Mouse (Mus musculus): ENCODE data around the gene Syt14. TPM values are rescaled to one million over a fixed set of nuclear protein-coding genes. Genes with fewer than 3 reads are reported as not detected.

The Syt14 gene
- polyA plus RNA-seq, 1 experiment from 2014 or later, result 5.8 TPM

- Histone ChIP-seq H3K4me3 (replicated peaks) (no peak overlapping the region), H3K36me3 (replicated peaks) (no peaks in the 10 kb centered on the region; the same call in 1 of the 2 replicates), H3K4me1 (replicated peaks) (no peaks in the 10 kb centered on the region), H3K4me2 (no peak overlapping the region), H3K9me3 (replicated peaks) (no peaks in the 10 kb centered on the region), H3K9ac (no peak overlapping the region), H3K27me3 (no peaks in the 10 kb centered on the region), H3K27ac (replicated peaks) (no peak overlapping the region)
- no peak for ATAC-seq (ENCODE audit: insufficient read depth)
- WGBS (ENCODE audit: insufficient replicate concordance), result 65% methylated on average over 3 of the region's 3 CpGs
Observed at GRCm38 (mm10) chr1:192912101-192912728, 123.4 kb downstream of the Syt14 start.

GRCm38 (mm10) chr1:192901516-192901915, 134.1 kb downstream of the Syt14 start:
- H3K4me2 ChIP-seq, result no peak overlapping the region
- peaks cover 21% of the 10 kb centered on the region; the same call in 1 of the 2 replicates for H3K36me3 ChIP-seq (replicated peaks)
- no peak for ATAC-seq (ENCODE audit: insufficient read depth)
- H3K27me3 ChIP-seq, result no peaks in the 10 kb centered on the region
- H3K27ac ChIP-seq (replicated peaks), result no peak overlapping the region
- H3K9ac ChIP-seq, result no peak overlapping the region
- 61% methylated on average over 2 of the region's 2 CpGs for WGBS (ENCODE audit: insufficient replicate concordance)
- H3K4me3 ChIP-seq (replicated peaks), result no peak overlapping the region
- H3K9me3 ChIP-seq (replicated peaks), result no peaks in the 10 kb centered on the region
- no peaks in the 10 kb centered on the region for H3K4me1 ChIP-seq (replicated peaks)

GRCm38 (mm10) chr1:192900913-192901312, 134.7 kb downstream of the Syt14 start:
- Histone ChIP-seq H3K4me3 (replicated peaks) (no peak overlapping the region), H3K9ac (no peak overlapping the region), H3K4me2 (no peak overlapping the region), H3K9me3 (replicated peaks) (no peaks in the 10 kb centered on the region), H3K27ac (replicated peaks) (no peak overlapping the region), H3K4me1 (replicated peaks) (no peaks in the 10 kb centered on the region), H3K36me3 (replicated peaks) (peaks cover 22% of the 10 kb centered on the region; the same call in 1 of the 2 replicates), H3K27me3 (no peaks in the 10 kb centered on the region)
- WGBS (ENCODE audit: insufficient replicate concordance), result 69% methylated on average over 3 of the region's 3 CpGs
- ATAC-seq (ENCODE audit: insufficient read depth), result no peak

- 55% methylated on average over 2 of the region's 2 CpGs for WGBS (ENCODE audit: insufficient replicate concordance)
- ATAC-seq (ENCODE audit: insufficient read depth), result no peak
- H3K27me3 ChIP-seq, result no peaks in the 10 kb centered on the region
- H3K4me1 ChIP-seq (replicated peaks), result no peaks in the 10 kb centered on the region
- no peak overlapping the region for H3K4me3 ChIP-seq (replicated peaks)
- peaks cover 27% of the 10 kb centered on the region; the same call in 1 of the 2 replicates for H3K36me3 ChIP-seq (replicated peaks)
- H3K27ac ChIP-seq (replicated peaks), result no peak overlapping the region
- H3K4me2 ChIP-seq, result no peak overlapping the region
- no peak overlapping the region for H3K9ac ChIP-seq
- no peaks in the 10 kb centered on the region for H3K9me3 ChIP-seq (replicated peaks)
Observed at GRCm38 (mm10) chr1:192898742-192899141, 136.8 kb downstream of the Syt14 start.

GRCm38 (mm10) chr1:192897218-192897617, 138.4 kb downstream of the Syt14 start:
- Histone ChIP-seq H3K9me3 (replicated peaks) (no peaks in the 10 kb centered on the region), H3K9ac (no peak overlapping the region), H3K4me3 (replicated peaks) (no peak overlapping the region), H3K27ac (replicated peaks) (no peak overlapping the region), H3K27me3 (no peaks in the 10 kb centered on the region), H3K36me3 (replicated peaks) (peaks cover 27% of the 10 kb centered on the region; the same call in 1 of the 2 replicates), H3K4me1 (replicated peaks) (no peaks in the 10 kb centered on the region), H3K4me2 (no peak overlapping the region)
- 79% methylated on average over 10 of the region's 10 CpGs for WGBS (ENCODE audit: insufficient replicate concordance)
- no peak for ATAC-seq (ENCODE audit: insufficient read depth)

- no peaks in the 10 kb centered on the region for H3K9me3 ChIP-seq (replicated peaks)
- H3K4me2 ChIP-seq, result no peak overlapping the region
- no peak overlapping the region for H3K4me3 ChIP-seq (replicated peaks)
- H3K4me1 ChIP-seq (replicated peaks), result no peaks in the 10 kb centered on the region
- H3K27ac ChIP-seq (replicated peaks), result no peak overlapping the region
- H3K36me3 ChIP-seq (replicated peaks), result peaks cover 24% of the 10 kb centered on the region; the same call in 1 of the 2 replicates
- no peak overlapping the region for H3K9ac ChIP-seq
- ATAC-seq (ENCODE audit: insufficient read depth), result no peak
- WGBS (ENCODE audit: insufficient replicate concordance), result 74% methylated on average over 3 of the region's 3 CpGs
- no peaks in the 10 kb centered on the region for H3K27me3 ChIP-seq
Observed at GRCm38 (mm10) chr1:192896076-192896475, 139.5 kb downstream of the Syt14 start.

- H3K4me1 ChIP-seq (replicated peaks), result no peaks in the 10 kb centered on the region
- no peak overlapping the region for H3K4me2 ChIP-seq
- 69% methylated on average over 3 of the region's 3 CpGs for WGBS (ENCODE audit: insufficient replicate concordance)
- no peak overlapping the region for H3K9ac ChIP-seq
- no peak overlapping the region for H3K4me3 ChIP-seq (replicated peaks)
- ATAC-seq (ENCODE audit: insufficient read depth), result no peak
- H3K9me3 ChIP-seq (replicated peaks), result no peaks in the 10 kb centered on the region
- H3K36me3 ChIP-seq (replicated peaks), result 0 out of 2 replicates have a peak, but pooled peaks cover 5% of the 10 kb centered on the region
- no peak overlapping the region for H3K27ac ChIP-seq (replicated peaks)
- H3K27me3 ChIP-seq, result no peaks in the 10 kb centered on the region
Observed at GRCm38 (mm10) chr1:192890716-192891115, 144.9 kb downstream of the Syt14 start.

GRCm38 (mm10) chr1:192882617-192883295, 152.8 kb downstream of the Syt14 start:
- Histone ChIP-seq H3K36me3 (replicated peaks) (no peaks in the 10 kb centered on the region), H3K27me3 (no peaks in the 10 kb centered on the region), H3K9me3 (replicated peaks) (no peaks in the 10 kb centered on the region), H3K4me3 (replicated peaks) (no peak overlapping the region), H3K4me1 (replicated peaks) (no peaks in the 10 kb centered on the region), H3K4me2 (no peak overlapping the region), H3K27ac (replicated peaks) (no peak overlapping the region), H3K9ac (no peak overlapping the region)
- no peak for ATAC-seq (ENCODE audit: insufficient read depth)
- WGBS (ENCODE audit: insufficient replicate concordance), result 57% methylated on average over 2 of the region's 2 CpGs

- Histone ChIP-seq H3K27ac (replicated peaks) (no peak overlapping the region), H3K9me3 (replicated peaks) (no peaks in the 10 kb centered on the region), H3K4me3 (replicated peaks) (no peak overlapping the region), H3K36me3 (replicated peaks) (no peaks in the 10 kb centered on the region), H3K27me3 (no peaks in the 10 kb centered on the region), H3K9ac (no peak overlapping the region), H3K4me1 (replicated peaks) (no peaks in the 10 kb centered on the region), H3K4me2 (no peak overlapping the region)
- WGBS (ENCODE audit: insufficient replicate concordance), result 66% methylated on average over 4 of the region's 4 CpGs
- ATAC-seq (ENCODE audit: insufficient read depth), result no peak
Observed at GRCm38 (mm10) chr1:192880130-192880529, 155.4 kb downstream of the Syt14 start.

- H3K27me3 ChIP-seq, result peaks cover 7% of the 10 kb centered on the region
- 66% methylated on average over 7 of the region's 7 CpGs for WGBS (ENCODE audit: insufficient replicate concordance)
- no peak overlapping the region for H3K4me2 ChIP-seq
- no peaks in the 10 kb centered on the region for H3K36me3 ChIP-seq (replicated peaks)
- no peaks in the 10 kb centered on the region for H3K9me3 ChIP-seq (replicated peaks)
- H3K9ac ChIP-seq, result no peak overlapping the region
- H3K4me1 ChIP-seq (replicated peaks), result no peaks in the 10 kb centered on the region
- H3K4me3 ChIP-seq (replicated peaks), result no peak overlapping the region
- H3K27ac ChIP-seq (replicated peaks), result no peak overlapping the region
- ATAC-seq (ENCODE audit: insufficient read depth), result no peak
Observed at GRCm38 (mm10) chr1:192879086-192879580, 156.4 kb downstream of the Syt14 start.

GRCm38 (mm10) chr1:192872841-192873240, 162.7 kb downstream of the Syt14 start:
- Histone ChIP-seq H3K4me1 (replicated peaks) (no peaks in the 10 kb centered on the region), H3K9ac (no peak overlapping the region)
- WGBS (ENCODE audit: insufficient replicate concordance), result 57% methylated on average over 5 of the region's 5 CpGs

More at GRCm38 (mm10) chr1:192872841-192873240, 162.7 kb downstream of the Syt14 start:
- Histone ChIP-seq H3K27ac (replicated peaks) (no peak overlapping the region), H3K4me2 (no peak overlapping the region), H3K4me3 (replicated peaks) (no peak overlapping the region), H3K27me3 (peaks cover 15% of the 10 kb centered on the region), H3K9me3 (replicated peaks) (no peaks in the 10 kb centered on the region), H3K36me3 (replicated peaks) (no peaks in the 10 kb centered on the region)
- no peak for ATAC-seq (ENCODE audit: insufficient read depth)

Measured in liver, embryonic 15.5 days (tissue).